Mouse (Mus musculus) lung, adult 2 months (tissue): ENCODE measurements around the gene Nbr1. TPM values are rescaled to one million over a fixed set of nuclear protein-coding genes. Genes with fewer than 3 reads are reported as not detected.
"Not testable (repeated sequence)": the region's sequence is repeated elsewhere in the genome, so short reads cannot be mapped to it uniquely, and the experiment has no call there.

Experiments
- DNase-seq: peaks from one replicate; pipeline ENCODE4 v3.0.0; 2022
- H3K4me1 ChIP-seq: fragments of 200-500 bp; 2 replicates; pipeline ENCODE4 v1.6.1; 2011; ENCODE audit warnings: low read length; ENCODE audit not compliant: control insufficient read depth, insufficient read depth
- H3K4me3 ChIP-seq: fragments of 200-500 bp; replicated peaks from 2 replicates; pipeline ENCODE3; 2011; ENCODE audit warnings: low read depth, mild to moderate bottlenecking, control low read depth, low read length; ENCODE audit errors: extremely low read depth
- CTCF ChIP-seq: fragments of 200-500 bp; IDR thresholded peaks from 2 replicates; pipeline ENCODE4 v1.5.1; 2011; ENCODE audit warnings: mild to moderate bottlenecking, low read length, control low read depth; ENCODE audit not compliant: insufficient read depth
- POLR2A ChIP-seq: fragments of 200-500 bp; IDR thresholded peaks from 2 replicates; pipeline ENCODE4 v1.6.1; 2011; ENCODE audit warnings: low read depth, mild to moderate bottlenecking, control low read depth, low read length, borderline replicate concordance; ENCODE audit errors: extremely low read depth
- WGBS: fragments of 180-500 bp; shearing (Covaris S2); methylation state at CpG from one replicate; pipeline ENCODE4 v1.1.7; 2018; 5-methylcytosine and 5-hydroxymethylcytosine counted together
- polyA plus RNA-seq: library from polyadenylated mRNA; depleted of rRNA; stranded (reverse); fragments of >200 nt; gene quantifications from 2 replicates; pipeline ENCODE4 v1.2.3, GENCODE M21; 2012

Nbr1 gene
- polyA plus RNA-seq, 1 experiment: 116 TPM

DNA sequence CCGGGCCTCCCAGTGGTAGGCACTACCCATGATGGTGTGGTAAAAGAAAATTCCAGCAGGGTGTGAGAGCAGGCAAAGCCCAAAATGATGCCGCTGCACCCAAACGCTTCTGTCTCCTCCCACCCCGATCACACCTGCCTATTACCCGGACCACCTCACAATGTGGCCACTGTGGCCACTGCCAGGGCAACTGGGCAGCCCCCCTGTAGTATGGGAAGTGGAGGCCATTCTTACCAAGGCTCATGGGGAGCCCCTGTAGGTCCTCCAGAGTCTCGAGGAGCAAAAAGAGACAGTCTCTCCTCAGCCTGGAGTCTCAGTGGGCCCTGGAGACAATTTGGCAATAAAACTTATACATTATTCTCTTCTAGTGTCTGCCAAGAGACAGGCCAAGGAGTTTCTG is 47.2 kb downstream of the Nbr1 start, which contains the start of gene Gm11634:
TSS of gene Gm11634 (minus strand) at position 101 of the 400 bp plus-strand sequence.
- TF ChIP-seq CTCF (no peak), POLR2A (no peak)
- H3K4me1 ChIP-seq: no peaks in the 10 kb centered on the region
- WGBS: 74% methylated on average over 6 of the region's 6 CpGs

DNA sequence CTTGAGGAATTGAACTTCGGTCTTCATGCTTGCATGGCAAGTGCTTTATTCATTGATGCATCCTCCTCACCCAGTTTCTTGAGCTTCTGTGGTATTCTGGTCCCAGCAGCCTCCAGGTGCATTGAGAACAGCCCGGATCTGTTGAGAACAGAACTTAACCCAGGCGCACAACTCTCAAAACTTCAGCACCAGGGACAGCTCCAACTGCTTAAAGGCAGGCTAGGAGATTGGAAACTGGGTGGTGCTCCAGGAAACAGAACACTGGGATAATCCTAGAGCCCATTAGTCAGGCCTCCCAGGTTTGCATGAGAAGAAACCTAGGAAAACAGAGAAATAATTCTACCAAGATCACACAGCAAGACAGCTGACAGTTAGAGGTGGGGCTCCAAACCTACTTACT is 50.5 kb downstream of the Nbr1 start:
- 9% methylated on average over 3 of the region's 3 CpGs for WGBS
- peak; percentile 47 for DNase-seq
- no peaks in the 10 kb centered on the region for H3K4me1 ChIP-seq
- H3K4me3 ChIP-seq: no peak overlapping the region
- TF ChIP-seq POLR2A (no peak), CTCF (no peak)

More for the DNA sequence above, 47.2 kb downstream of the Nbr1 start, which contains the start of gene Gm11634:
- H3K4me3 ChIP-seq: no peak within 1 kb of the TSS
- DNase-seq: no peak

DNA sequence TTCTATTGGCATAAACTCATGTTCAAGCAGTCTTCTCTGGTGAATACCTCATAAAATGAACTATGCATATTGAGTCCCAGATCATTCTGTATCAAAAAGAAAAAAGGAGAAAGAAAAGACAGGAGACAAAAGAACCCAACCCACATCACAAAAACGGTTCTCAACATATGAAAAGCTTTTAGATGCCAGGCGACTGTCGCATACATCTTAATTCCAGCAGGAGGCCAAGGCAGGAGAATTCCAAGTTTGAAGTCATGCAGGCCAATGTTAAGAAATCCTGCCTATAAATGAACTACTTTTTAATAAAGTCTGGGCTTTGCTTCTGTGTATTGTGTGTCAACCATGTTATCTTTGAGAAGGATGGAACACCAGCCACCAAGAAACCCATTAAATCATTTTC is 52.2 kb downstream of the Nbr1 start:
- H3K4me3 ChIP-seq: no peak overlapping the region
- no peaks in the 10 kb centered on the region for H3K4me1 ChIP-seq
- TF ChIP-seq CTCF (no peak), POLR2A (no peak)
- no peak for DNase-seq
- WGBS: 6% methylated on average over 3 of the region's 3 CpGs

DNA sequence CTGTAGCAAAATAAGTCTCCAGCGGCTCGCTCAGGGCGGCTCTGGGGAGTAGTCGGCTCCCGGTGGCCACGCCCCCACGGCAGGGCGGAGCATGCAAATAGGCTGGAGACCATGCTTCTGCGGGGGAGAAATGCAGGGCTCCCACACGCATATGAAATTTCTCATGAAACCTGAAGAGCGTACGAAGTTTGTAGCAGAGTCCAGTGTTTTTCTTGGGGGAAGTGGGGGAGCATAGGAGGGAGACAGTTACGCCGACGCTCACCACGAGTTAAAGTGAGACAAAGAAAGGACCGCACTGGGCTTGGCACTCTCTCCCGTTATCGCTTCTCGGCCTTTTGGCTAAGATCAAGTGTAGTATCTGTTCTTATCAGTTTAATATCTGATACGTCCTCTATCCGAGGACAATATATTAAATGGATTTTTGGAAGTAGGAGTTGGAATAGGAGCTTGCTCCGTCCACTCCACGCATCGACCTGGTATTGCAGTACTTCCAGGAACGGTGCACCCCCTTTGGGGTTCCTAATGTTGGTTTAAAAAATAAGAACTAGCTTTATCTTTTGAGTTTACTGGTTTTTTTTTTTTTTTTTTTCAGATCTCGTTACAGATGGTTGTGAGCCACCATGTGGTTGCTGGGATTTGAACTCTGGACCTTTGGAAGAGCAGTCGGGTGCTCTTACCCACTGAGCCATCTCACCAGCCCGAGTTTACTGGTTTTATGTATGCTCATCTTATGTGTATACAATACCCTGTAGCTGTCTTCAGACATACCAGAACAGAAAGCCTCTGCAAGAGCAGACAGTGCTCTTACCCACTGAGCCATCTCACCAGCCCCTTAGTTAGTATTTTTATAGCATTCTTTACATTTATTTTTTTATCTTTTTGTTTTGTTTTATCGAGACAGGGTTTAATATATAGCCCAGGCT is 52.8 kb downstream of the Nbr1 start:
- WGBS: 2% methylated on average over 30 of the region's 30 CpGs
- peak; percentile 72 for DNase-seq
- H3K4me3 ChIP-seq: peak overlapping the region; percentile 47
- peak; percentile 13; the same call in 1 of the 2 replicates for TF ChIP-seq POLR2A
- not testable (repeated sequence) for H3K4me1 ChIP-seq

DNA sequence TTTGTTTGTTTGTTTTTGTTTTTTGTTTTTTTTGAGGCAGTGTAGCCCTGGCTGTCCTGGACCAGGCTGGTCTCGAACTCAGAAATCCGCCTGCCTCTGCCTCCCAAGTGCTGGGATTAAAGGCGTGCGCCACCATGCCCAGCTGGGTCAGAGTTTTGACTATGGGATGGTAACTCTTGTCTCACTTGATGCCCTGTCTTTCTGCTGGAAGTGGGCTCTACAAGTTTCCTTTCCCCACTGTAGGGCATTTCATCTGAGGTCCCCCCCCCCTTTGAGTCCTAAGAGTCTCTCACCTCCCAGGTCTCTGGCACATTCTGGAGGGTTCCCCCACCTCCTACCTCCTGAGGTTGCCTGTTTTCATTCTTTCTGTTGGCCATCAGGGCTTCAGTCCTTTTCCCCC is 55.2 kb downstream of the Nbr1 start:
- not testable (repeated sequence) for H3K4me1 ChIP-seq, H3K4me3 ChIP-seq, DNase-seq
- WGBS: 81% methylated on average over 4 of the region's 4 CpGs

DNA sequence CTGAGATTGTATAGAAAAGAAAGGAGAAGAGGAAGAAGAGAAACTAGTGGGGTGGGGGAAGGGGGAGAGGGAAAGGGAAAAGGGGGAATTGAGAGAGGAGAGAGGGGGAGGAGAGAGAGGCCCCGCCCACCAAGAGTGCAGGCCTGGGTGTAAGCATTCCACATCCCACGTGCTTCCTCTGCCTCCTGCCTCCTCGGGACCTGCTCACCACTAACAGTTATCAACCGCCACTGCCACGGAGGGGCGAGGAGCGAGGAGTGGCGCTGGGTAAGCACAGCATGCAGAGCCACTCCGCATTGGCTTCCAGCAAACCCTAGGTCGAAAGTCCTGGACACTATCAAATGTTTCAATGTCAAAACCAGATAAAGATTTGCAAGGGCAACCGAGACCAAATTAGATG is 58.5 kb downstream of the Nbr1 start:
- H3K4me1 ChIP-seq: no peaks in the 10 kb centered on the region
- 22% methylated on average over 11 of the region's 11 CpGs for WGBS
- no peak overlapping the region for H3K4me3 ChIP-seq
- TF ChIP-seq POLR2A (no peak), CTCF (no peak)
- no peak for DNase-seq

DNA sequence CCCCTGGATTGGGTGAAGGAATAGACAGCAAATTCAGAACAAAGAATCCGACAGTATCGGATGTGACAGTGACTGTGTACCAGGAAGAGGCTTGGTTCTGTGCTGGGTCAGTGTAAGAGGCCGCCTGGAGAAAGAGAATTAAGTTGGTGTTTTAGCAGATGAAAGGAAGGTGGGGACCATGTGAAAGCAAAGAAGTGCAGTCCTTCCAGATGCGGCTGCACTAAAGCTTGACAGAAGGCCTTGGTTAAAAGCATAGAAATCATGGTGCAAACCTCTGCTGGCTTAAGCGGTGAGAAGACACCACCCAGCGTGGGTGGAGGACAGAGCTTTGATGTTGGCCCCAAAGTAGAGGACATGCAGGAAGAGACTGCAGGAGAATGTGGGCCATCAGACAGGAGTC is 61.6 kb downstream of the Nbr1 start:
- no peak for DNase-seq
- H3K4me3 ChIP-seq: no peak overlapping the region
- 69% methylated on average over 6 of the region's 6 CpGs for WGBS
- TF ChIP-seq CTCF (no peak), POLR2A (no peak)
- H3K4me1 ChIP-seq: no peaks in the 10 kb centered on the region

DNA sequence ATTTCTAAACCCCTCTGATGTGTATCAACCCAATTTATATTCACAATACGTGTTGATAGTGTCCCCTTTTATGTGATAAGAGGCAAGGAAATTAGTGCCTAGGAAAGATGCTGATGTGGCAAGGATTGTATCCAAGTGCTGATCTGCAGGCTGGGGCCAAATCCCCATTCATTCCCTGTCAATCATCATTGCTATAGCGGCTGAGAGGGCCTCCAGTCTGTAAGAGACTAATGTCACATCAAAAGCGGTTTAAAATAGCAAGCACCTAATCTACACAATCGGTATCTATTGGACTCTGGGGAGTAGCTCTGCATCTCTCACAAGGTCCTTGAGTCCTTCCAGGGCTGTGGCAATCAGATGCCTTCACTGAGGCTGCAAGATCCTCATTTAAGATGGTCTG is 62.2 kb downstream of the Nbr1 start:
- H3K4me3 ChIP-seq: no peak overlapping the region
- DNase-seq: no peak
- no peaks in the 10 kb centered on the region for H3K4me1 ChIP-seq
- no peak for TF ChIP-seq POLR2A
- no peak for TF ChIP-seq CTCF
- WGBS: 65% methylated on average over 4 of the region's 4 CpGs

DNA sequence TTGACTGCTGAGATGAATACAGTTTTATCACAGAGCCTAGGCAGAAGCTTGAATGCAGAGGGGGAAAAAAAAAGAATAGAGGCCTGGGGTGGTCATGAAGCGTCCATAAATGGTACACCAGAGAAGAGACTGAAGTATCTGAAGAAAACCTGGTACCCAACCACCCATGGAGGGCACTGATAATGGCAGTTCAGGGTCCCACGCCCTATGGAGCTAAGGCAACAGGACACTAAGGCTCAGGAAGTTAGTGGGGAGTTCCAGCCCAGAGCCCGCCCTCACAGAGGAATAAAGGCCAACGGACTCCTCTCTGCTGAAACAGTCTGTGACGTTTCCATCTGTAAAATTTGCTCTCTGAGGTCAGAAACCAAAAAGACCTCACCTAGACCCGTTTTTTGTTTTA is 63.4 kb downstream of the Nbr1 start:
- Histone ChIP-seq H3K4me1 (no peaks in the 10 kb centered on the region), H3K4me3 (no peak overlapping the region)
- 71% methylated on average over 6 of the region's 6 CpGs for WGBS
- DNase-seq: no peak
- no peak for TF ChIP-seq POLR2A
- TF ChIP-seq CTCF: no peak

DNA sequence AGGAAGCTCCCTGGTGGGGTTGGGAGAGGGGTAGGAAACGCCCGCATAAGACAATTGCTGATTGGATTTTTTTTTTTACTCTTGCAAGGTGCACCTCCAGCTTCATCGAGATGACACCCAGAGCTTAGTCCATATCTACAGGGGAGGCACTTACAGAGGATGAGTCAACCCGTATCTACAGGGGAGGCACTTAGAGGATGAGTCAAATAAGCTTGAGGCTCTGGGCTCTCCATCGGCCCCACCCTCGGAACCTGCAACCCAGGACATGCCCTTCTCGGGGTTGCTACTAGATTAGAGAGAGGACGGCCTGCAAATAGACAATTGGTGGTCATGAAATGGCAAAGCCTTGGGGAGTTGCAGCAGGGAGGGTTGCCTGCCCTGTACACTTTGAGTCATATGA is 64.2 kb downstream of the Nbr1 start:
- WGBS: 83% methylated on average over 8 of the region's 8 CpGs
- H3K4me1 ChIP-seq: no peaks in the 10 kb centered on the region
- H3K4me3 ChIP-seq: no peak overlapping the region
- TF ChIP-seq CTCF (no peak), POLR2A (no peak)
- no peak for DNase-seq
